ENCODE assay signal across 8 mouse cellular contexts in the genomic region with DNA sequence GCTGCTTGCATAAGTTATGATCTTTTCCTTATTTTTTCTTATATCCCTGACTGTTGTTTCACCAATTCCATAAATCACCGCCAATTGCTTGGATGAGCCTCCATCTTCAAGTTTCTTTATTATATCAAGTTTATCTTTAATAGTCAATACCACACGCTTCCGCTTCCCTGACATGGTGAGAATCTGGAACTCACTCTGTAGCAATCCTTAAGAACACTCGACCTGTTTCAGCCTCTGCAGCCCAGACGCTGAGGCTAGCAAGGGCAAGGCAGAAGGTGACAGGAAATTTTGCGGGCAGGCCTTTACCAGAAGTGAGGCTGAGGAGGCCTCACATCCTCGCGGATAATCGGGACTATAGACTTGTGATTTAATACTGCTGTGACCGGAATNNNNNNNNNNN. TPM values are rescaled to one million over a fixed set of nuclear protein-coding genes. Genes with fewer than 3 reads are reported as not detected.
A peak's percentile ranks its signal among the peaks of the same experiment; 100 is the strongest.
DNase-seq lines count a peak whose midpoint lies in the region; ATAC-seq and TF ChIP-seq lines count a peak whose summit lies in the region.

Jrkl (minus strand) TSS at position 349 of the 400 bp plus-strand sequence.

- H3K27me3 ChIP-seq in ES-Bruce4 (ENCODE audit: control insufficient read depth, insufficient read depth, low read length, poor library complexity, severe bottlenecking), result no peaks in the 10 kb centered on the region
- no peaks in the 10 kb centered on the region for H3K27me3 ChIP-seq in forebrain, embryonic 12.5 days
- no peaks in the 10 kb centered on the region for H3K27me3 ChIP-seq in lung, embryonic 16.5 days (ENCODE audit: control insufficient read depth, insufficient read depth, low read depth, low read length)
- no peaks in the 10 kb centered on the region for H3K27me3 ChIP-seq in thymus, adult 2 months (ENCODE audit: control insufficient read depth, insufficient read depth, low read length)

- WGBS in forebrain, embryonic 12.5 days, result 6% methylated on average over 10 of the region's 10 CpGs
- WGBS in lung, embryonic 16.5 days, result 4% methylated on average over 10 of the region's 10 CpGs
- WGBS in thymus, adult 2 months, result 2% methylated on average over 10 of the region's 10 CpGs

- TF ChIP-seq POLR2A in ES-Bruce4 (IDR thresholded peaks at IDR 0.05; ENCODE audit: insufficient read depth, low read length), result no peak
- no peak for TF ChIP-seq POLR2A in thymus, adult 2 months (IDR thresholded peaks at IDR 0.05; ENCODE audit: control insufficient read depth, extremely low read depth, insufficient read depth, low read length, poor library complexity)

- peak within 1 kb of the TSS; percentile 64 for H3K4me2 ChIP-seq in forebrain, embryonic 12.5 days
- H3K4me2 ChIP-seq in lung, embryonic 16.5 days (ENCODE audit: low read depth, low read length), result peak within 1 kb of the TSS; percentile 58

- H3K4me1 ChIP-seq in ES-Bruce4 (ENCODE audit: control insufficient read depth, insufficient read depth, low read length), result no peaks in the 10 kb centered on the region
- H3K4me1 ChIP-seq in forebrain, embryonic 12.5 days, result peaks cover 22% of the 10 kb centered on the region
- H3K4me1 ChIP-seq in lung, embryonic 16.5 days (replicated peaks; ENCODE audit: control insufficient read depth, insufficient read depth, low read length), result peaks cover 3% of the 10 kb centered on the region; the same call in 1 of the 2 replicates
- peaks cover 2% of the 10 kb centered on the region; the same call in 1 of the 2 replicates for H3K4me1 ChIP-seq in thymus, adult 2 months (replicated peaks; ENCODE audit: control insufficient read depth, insufficient read depth, low read length)

- peak; percentile 28 for DNase-seq in c-Kit-negative CD71-positive TER-119-positive erythroid progenitor cells, embryonic 14.5 days (ENCODE audit: low read depth, low spot score)
- DNase-seq in heart, postnatal 4 days, result peak; percentile 35
- peak; percentile 27 for DNase-seq in layer of hippocampus, adult 9-10 months (ENCODE audit: low spot score)
- DNase-seq in thymus, adult 2 months, result peak; percentile 40

- peak within 1 kb of the TSS; percentile 98 for H3K4me3 ChIP-seq in ES-Bruce4 (ENCODE audit: low read depth, low read length)
- peak within 1 kb of the TSS; percentile 61 for H3K4me3 ChIP-seq in forebrain, embryonic 12.5 days (replicated peaks)
- peak within 1 kb of the TSS; percentile 65 for H3K4me3 ChIP-seq in lung, embryonic 16.5 days (ENCODE audit: low read length)
- H3K4me3 ChIP-seq in thymus, adult 2 months (ENCODE audit: control insufficient read depth, insufficient read depth, low read length), result peak within 1 kb of the TSS; percentile 89

- H3K27ac ChIP-seq in ES-Bruce4 (ENCODE audit: insufficient read depth, low read length), result peak within 1 kb of the TSS; percentile 56
- H3K27ac ChIP-seq in forebrain, embryonic 12.5 days, result 0 out of 2 replicates have a peak within 1 kb of the TSS, but pooled peaks have one; percentile 73
- peak within 1 kb of the TSS; percentile 86 for H3K27ac ChIP-seq in lung, embryonic 16.5 days (ENCODE audit: low read length)
- peak within 1 kb of the TSS; percentile 64 for H3K27ac ChIP-seq in thymus, adult 2 months (ENCODE audit: control insufficient read depth, insufficient read depth, low read length)

- no peaks in the 10 kb centered on the region for H3K36me3 ChIP-seq in ES-Bruce4 (ENCODE audit: control insufficient read depth, insufficient read depth, low read length, poor library complexity, severe bottlenecking)
- no peaks in the 10 kb centered on the region for H3K36me3 ChIP-seq in forebrain, embryonic 12.5 days (replicated peaks)
- H3K36me3 ChIP-seq in lung, embryonic 16.5 days (ENCODE audit: control insufficient read depth, insufficient read depth, low read length), result no peaks in the 10 kb centered on the region
- H3K36me3 ChIP-seq in thymus, adult 2 months (ENCODE audit: control insufficient read depth, insufficient read depth, low read length), result no peaks in the 10 kb centered on the region

- peak within 1 kb of the TSS; percentile 82 for H3K9ac ChIP-seq in ES-Bruce4 (ENCODE audit: low read depth, poor library complexity, severe bottlenecking)
- H3K9ac ChIP-seq in forebrain, embryonic 12.5 days, result peak within 1 kb of the TSS; percentile 56
- peak within 1 kb of the TSS; percentile 75 for H3K9ac ChIP-seq in lung, embryonic 16.5 days (ENCODE audit: low read length)

- no peak for TF ChIP-seq CTCF in ES-Bruce4 (IDR thresholded peaks at IDR 0.05; ENCODE audit: low read depth, low read length)
- no peak for TF ChIP-seq CTCF in thymus, adult 2 months (IDR thresholded peaks at IDR 0.05; ENCODE audit: borderline replicate concordance, control insufficient read depth, extremely low read depth, insufficient read depth, low read length, poor library complexity)

- no peak for ATAC-seq in forebrain, embryonic 12.5 days (ENCODE audit: low FRiP score)
- ATAC-seq in lung, embryonic 16.5 days (ENCODE audit: low read depth), result no peak
- peak; percentile 36; the same call in 1 of the 2 replicates for ATAC-seq in neutrophil, adult 5-6 weeks (ENCODE audit: extremely low read depth, insufficient number of reproducible peaks, low FRiP score, poor library complexity, severe bottlenecking)

- no peaks in the 10 kb centered on the region for H3K9me3 ChIP-seq in ES-Bruce4 (replicated peaks; ENCODE audit: control insufficient read depth, insufficient read depth, low read length, poor library complexity, severe bottlenecking)
- H3K9me3 ChIP-seq in forebrain, embryonic 12.5 days, result no peaks in the 10 kb centered on the region; the same call in 1 of the 2 replicates
- no peaks in the 10 kb centered on the region for H3K9me3 ChIP-seq in lung, embryonic 16.5 days (ENCODE audit: control insufficient read depth, low read length)

- TF ChIP-seq EP300 in ES-Bruce4 (IDR thresholded peaks at IDR 0.05; ENCODE audit: insufficient read depth, low read depth, low read length), result no peak

RNA-seq across cellular contexts. Expression of gene Jrkl, which starts in this region (rescaled TPM):
- 8.8 and 10.6 TPM in 2 replicates for polyA plus RNA-seq in ES-Bruce4 (2011; ENCODE audit: insufficient read depth, insufficient read length, low read depth, missing spikeins)
- polyA plus RNA-seq in forebrain, embryonic 12.5 days (2016; fragmentation: Nextera tagmentation; extraction: Ambion mirVana), result 13.7 and 15.4 TPM in 2 replicates
- 1 to 10 TPM; 7.9 to 8.6 TPM for total RNA-seq in heart, postnatal 4 days (2021)
- 9.3 and 11.1 TPM in 2 replicates for polyA plus RNA-seq in lung, embryonic 16.5 days (2015; fragmentation: Nextera tagmentation; extraction: Ambion mirVana)
- 22.5 and 25.8 TPM in 2 replicates for total RNA-seq in neutrophil, adult 5-6 weeks (2017)
- polyA plus RNA-seq in thymus, adult 2 months (2012; rRNA removed), result 0.73 and 0.97 TPM in 2 replicates

Comparison
In these comparisons a context has a peak if more than half of its experiments do, and no peak if none do; other contexts are left out.
1. Peak in DNase-seq, H3K4me3 ChIP-seq and H3K27ac ChIP-seq in thymus, adult 2 months; RNA of the gene not detected or under 1 TPM.